In genomic region chr1:119147506-119147905, GRCm38 (mm10) we compare ENCODE assay signal across 22 mouse cellular contexts.
DNase-seq lines count a peak whose midpoint lies in the region; TF ChIP-seq lines count a peak whose summit lies in the region.
"Had no signal": no experiment of that assay in that cellular context is flagged by ENCODE, and none has a peak within 500 bp of the region (broad histone marks: within the 10 kb centered on the region; RNA-seq: fewer than 3 reads in every experiment).

No protein-coding gene starts in this region.

- no peaks in the 10 kb centered on the region for H3K36me3 ChIP-seq in ES-Bruce4 (ENCODE audit: control insufficient read depth, insufficient read depth, low read length, poor library complexity, severe bottlenecking)
- no peaks in the 10 kb centered on the region for H3K36me3 ChIP-seq in ES-E14 (ENCODE audit: control insufficient read depth, insufficient read depth, low read length, poor library complexity, severe bottlenecking)
- H3K36me3 ChIP-seq: embryonic facial prominence, embryonic 13.5 days; embryonic facial prominence, embryonic 15.5 days; forebrain, embryonic 10.5 days; forebrain, embryonic 12.5 days had no signal

- intact Hi-C loops in heart, postnatal 36 days (cut with DNase I) = no loop called here

- H3K4me1 ChIP-seq in ES-Bruce4 (ENCODE audit: control insufficient read depth, insufficient read depth, low read length) (no peaks in the 10 kb centered on the region), ES-E14 (ENCODE audit: control insufficient read depth in 2 of 2, insufficient read depth in 2 of 2, low read length in 2 of 2, poor library complexity in 1 of 2) (peaks cover 3 to 7% of the 10 kb centered on the region in 2 experiments; a peak in 3 of 4 replicates)
- H3K4me1 ChIP-seq: forebrain, embryonic 12.5 days had no signal

- in situ Hi-C loops in ES-E14 (cut with MboI; ENCODE audit: low sequenced_read_pairs in 2 of 2, unreplicated experiment in 2 of 2) = no loop called here

- TF ChIP-seq POLR2A in ES-Bruce4 (IDR thresholded peaks at IDR 0.05; ENCODE audit: insufficient read depth, low read length) = no peak

- TF ChIP-seq CTCF in ES-Bruce4 (IDR thresholded peaks at IDR 0.05; ENCODE audit: low read depth, low read length) = no peak

- H3K27ac ChIP-seq in ES-Bruce4 (ENCODE audit: insufficient read depth, low read length) (0 out of 2 replicates have a peak overlapping the region, but pooled peaks have one; percentile 20), ES-E14 (ENCODE audit: insufficient read depth, low read depth, low read length, poor library complexity, severe bottlenecking) (no peak overlapping the region)
- H3K27ac ChIP-seq: embryonic facial prominence, embryonic 13.5 days; embryonic facial prominence, embryonic 15.5 days; forebrain, embryonic 10.5 days; forebrain, embryonic 12.5 days had no signal

- no peaks in the 10 kb centered on the region for H3K27me3 ChIP-seq in ES-Bruce4 (ENCODE audit: control insufficient read depth, insufficient read depth, low read length, poor library complexity, severe bottlenecking)
- H3K27me3 ChIP-seq: CH12.LX; embryonic facial prominence, embryonic 13.5 days; embryonic facial prominence, embryonic 15.5 days; forebrain, embryonic 12.5 days had no signal

- no peaks in the 10 kb centered on the region for H3K9me3 ChIP-seq in ES-Bruce4 (replicated peaks; ENCODE audit: control insufficient read depth, insufficient read depth, low read length, poor library complexity, severe bottlenecking)
- no peaks in the 10 kb centered on the region for H3K9me3 ChIP-seq in ES-E14 (ENCODE audit: control insufficient read depth, insufficient read depth, low read depth, low read length)
- H3K9me3 ChIP-seq: embryonic facial prominence, embryonic 13.5 days; embryonic facial prominence, embryonic 15.5 days; forebrain, embryonic 10.5 days; forebrain, embryonic 12.5 days had no signal

- 0 out of 2 replicates have a peak, but pooled peaks have one; percentile 41 for TF ChIP-seq EP300 in ES-Bruce4 (IDR thresholded peaks at IDR 0.05; ENCODE audit: insufficient read depth, low read depth, low read length)

- H3K4me3 ChIP-seq in ES-Bruce4 (ENCODE audit: low read depth, low read length) = peak overlapping the region; percentile 22; the same call in 1 of the 2 replicates
- H3K4me3 ChIP-seq in ES-E14 (ENCODE audit: insufficient read depth in 1 of 2, low read depth in 1 of 2, low read length in 2 of 2, poor library complexity in 1 of 2, severe bottlenecking in 1 of 2) = no peak overlapping the region
- H3K4me3 ChIP-seq: embryonic facial prominence, embryonic 13.5 days; embryonic facial prominence, embryonic 15.5 days; erythroblast, embryonic 14.5 days; forebrain, embryonic 10.5 days; forebrain, embryonic 12.5 days had no signal

- DNase-seq in ES-E14 (ENCODE audit: low read depth, low spot score) = no peak
- DNase-seq in ZHBTc4 (ENCODE audit: low read depth, low spot score) = peak; percentile 71
- no peak for DNase-seq in heart, postnatal 36 days
- DNase-seq in thymus, adult 18-20 months = no peak
- DNase-seq: adrenal gland, adult 2 months; adrenal gland, postnatal 10 days; adrenal gland, postnatal 25 days; B cell, adult 2 months; cerebellum, adult 11 months; cerebellum, adult 18-20 months; cerebellum, adult 8-10 months; cerebellum, adult 9-11 months; cerebellum, postnatal 14 days; cerebellum, postnatal 36 days; embryo, embryonic 11 days had no signal

- H3K9ac ChIP-seq in ES-Bruce4 (ENCODE audit: low read depth, poor library complexity, severe bottlenecking) (peak overlapping the region; percentile 33; the same call in 1 of the 2 replicates), ES-E14 (ENCODE audit: insufficient read depth, low read depth, low read length, poor library complexity, severe bottlenecking) (no peak overlapping the region)
- H3K9ac ChIP-seq: embryonic facial prominence, embryonic 13.5 days; embryonic facial prominence, embryonic 15.5 days; forebrain, embryonic 12.5 days had no signal

TF ChIP-seq in ES-E14, 5 proteins besides CTCF, POLR2A, EP300 and RAD21:
- TF ChIP-seq MAFK (IDR thresholded peaks at IDR 0.05; ENCODE audit: insufficient read depth, low read depth, low read length) (no peak), ZNF384 (IDR thresholded peaks at IDR 0.05; ENCODE audit: low read depth, low read length) (peak; percentile 83)
